Mouse (Mus musculus): ENCODE data around the gene Gm44579. TPM values are rescaled to one million over a fixed set of nuclear protein-coding genes. Genes with fewer than 3 reads are reported as not detected.

Gene Gm44579
- polyA plus RNA-seq, 1 experiment from 2014 or later = not detected

DNA sequence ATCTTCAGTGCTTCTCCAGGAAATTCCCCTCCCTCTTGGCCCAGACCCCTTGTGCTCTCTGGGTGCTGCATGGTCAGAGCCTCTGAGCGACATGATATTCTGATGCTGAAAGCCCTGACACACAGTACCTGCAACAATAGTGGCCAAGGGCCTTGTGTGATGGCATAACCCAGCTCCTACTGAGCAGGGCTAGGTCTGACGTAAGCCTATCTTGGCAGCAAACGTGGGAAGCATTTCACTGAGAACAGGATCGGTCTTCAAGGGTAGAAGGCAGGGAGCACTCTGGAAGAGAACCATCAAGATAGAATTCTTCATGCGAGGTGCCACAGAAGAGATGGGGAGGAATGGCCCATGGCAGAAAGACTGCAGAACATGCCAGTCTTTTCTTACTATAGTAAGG lies 55.3 kb downstream of the Gm44579 start, which contains the start of gene Asb8:
Asb8 (minus strand) TSS at position 101 of the 400 bp plus-strand sequence.
- H3K27ac ChIP-seq (replicated peaks) = no peak within 1 kb of the TSS
- H3K4me1 ChIP-seq = peaks cover 37% of the 10 kb centered on the region
- peaks cover 63% of the 10 kb centered on the region for H3K27me3 ChIP-seq (replicated peaks; ENCODE audit: low read depth, poor library complexity, severe bottlenecking)
- no peaks in the 10 kb centered on the region for H3K36me3 ChIP-seq (replicated peaks)
- 80% methylated on average over 5 of the region's 5 CpGs for WGBS
- no peak for DNase-seq (ENCODE audit: low spot score)
- H3K9me3 ChIP-seq = no peaks in the 10 kb centered on the region
- H3K4me3 ChIP-seq = no peak within 1 kb of the TSS

DNA sequence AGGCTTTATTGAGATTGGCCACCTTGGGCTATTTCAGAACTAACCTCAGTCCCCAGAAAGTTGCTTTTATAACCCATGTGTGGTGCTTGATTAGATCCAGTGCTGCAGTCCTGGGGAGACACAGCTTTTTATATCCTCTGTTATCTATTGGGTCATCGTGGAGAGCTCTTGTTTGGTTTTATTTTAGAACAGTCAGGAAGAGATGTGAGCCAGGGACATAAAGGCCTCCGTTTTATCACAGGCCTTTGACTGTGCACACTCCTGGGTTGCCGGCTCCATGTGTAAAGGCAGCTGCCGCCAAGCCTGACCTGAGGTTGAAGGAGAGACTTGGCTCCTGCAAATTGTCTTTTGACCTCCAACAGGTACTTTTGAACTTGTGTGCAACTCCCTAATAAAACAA lies 58.2 kb downstream of the Gm44579 start:
- Histone ChIP-seq H3K9me3 (no peaks in the 10 kb centered on the region), H3K4me1 (peaks cover 20% of the 10 kb centered on the region), H3K36me3 (replicated peaks) (no peaks in the 10 kb centered on the region), H3K27ac (replicated peaks) (no peak overlapping the region), H3K4me3 (no peak overlapping the region), H3K27me3 (replicated peaks; ENCODE audit: low read depth, poor library complexity, severe bottlenecking) (peaks cover 33% of the 10 kb centered on the region)
- DNase-seq (ENCODE audit: low spot score) = no peak
- 78% methylated on average over 4 of the region's 4 CpGs for WGBS

DNA sequence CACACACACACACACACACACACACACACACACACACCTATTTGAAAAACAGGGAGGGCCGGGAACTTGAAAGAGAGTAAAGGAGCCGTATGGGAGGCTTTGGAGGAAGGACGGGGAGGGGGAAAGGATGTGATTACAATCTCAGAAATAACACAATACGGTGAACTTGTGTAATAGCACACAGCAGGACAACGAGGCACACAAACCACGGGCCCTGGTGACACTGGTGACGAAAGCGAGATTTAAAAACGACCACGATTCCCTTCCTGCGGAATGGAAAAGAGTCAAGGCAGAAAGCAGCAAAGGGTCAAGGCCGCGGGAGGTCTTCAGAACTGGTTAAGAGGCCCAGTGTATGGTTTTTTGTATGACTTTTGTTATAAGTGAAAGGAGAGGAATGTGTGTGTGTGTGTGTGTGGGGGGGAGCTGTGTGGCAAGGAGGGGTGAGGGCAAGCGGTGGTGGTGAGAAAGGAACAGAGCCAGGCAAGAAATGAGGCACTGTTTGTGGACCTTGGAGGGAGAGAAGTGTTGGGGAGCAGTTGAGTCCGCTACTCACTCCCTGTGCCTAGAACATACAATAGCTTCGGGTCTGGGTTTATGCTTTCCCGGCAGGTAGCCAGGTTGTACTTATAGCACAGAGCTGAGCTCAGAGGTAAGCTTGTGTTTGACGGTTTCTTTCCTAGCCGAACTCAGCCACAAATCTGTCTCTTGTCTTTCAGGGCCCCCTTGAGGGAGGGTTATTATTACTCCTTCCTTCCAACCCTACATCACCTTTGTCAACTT lies 59.6 kb downstream of the Gm44579 start:
- H3K9me3 ChIP-seq = no peaks in the 10 kb centered on the region
- no peaks in the 10 kb centered on the region for H3K36me3 ChIP-seq (replicated peaks)
- no peak for DNase-seq (ENCODE audit: low spot score)
- 73% methylated on average over 19 of the region's 19 CpGs for WGBS
- peaks cover 10% of the 10 kb centered on the region for H3K4me1 ChIP-seq
- H3K4me3 ChIP-seq = no peak overlapping the region
- peaks cover 20% of the 10 kb centered on the region for H3K27me3 ChIP-seq (replicated peaks; ENCODE audit: low read depth, poor library complexity, severe bottlenecking)
- no peak overlapping the region for H3K27ac ChIP-seq (replicated peaks)

DNA sequence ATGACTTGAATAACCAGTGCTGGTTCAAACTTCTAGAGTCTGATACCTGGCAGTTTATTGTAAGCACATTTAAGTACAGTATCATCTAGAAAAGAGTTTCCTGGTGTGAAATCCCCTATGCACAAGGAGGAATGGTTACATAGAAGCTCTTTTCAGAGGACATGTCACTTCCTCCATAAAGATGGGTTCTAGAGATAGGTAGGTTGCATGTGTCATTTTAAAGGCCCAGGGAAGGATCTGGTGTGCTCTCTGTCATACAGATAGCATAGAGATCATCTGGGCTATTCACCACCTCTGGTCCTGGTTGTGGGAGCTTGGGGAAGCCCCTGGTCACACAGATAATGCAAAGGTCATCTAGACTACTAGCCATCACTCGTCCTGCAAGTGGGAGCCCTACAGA lies 63.5 kb downstream of the Gm44579 start:
- Histone ChIP-seq H3K4me3 (no peak overlapping the region), H3K36me3 (replicated peaks) (no peaks in the 10 kb centered on the region), H3K27me3 (replicated peaks; ENCODE audit: low read depth, poor library complexity, severe bottlenecking) (no peaks in the 10 kb centered on the region), H3K9me3 (no peaks in the 10 kb centered on the region), H3K4me1 (peaks cover 15% of the 10 kb centered on the region), H3K27ac (replicated peaks) (no peak overlapping the region)
- DNase-seq (ENCODE audit: low spot score) = no peak
- WGBS = 68% methylated on average over 1 of the region's 1 CpGs

DNA sequence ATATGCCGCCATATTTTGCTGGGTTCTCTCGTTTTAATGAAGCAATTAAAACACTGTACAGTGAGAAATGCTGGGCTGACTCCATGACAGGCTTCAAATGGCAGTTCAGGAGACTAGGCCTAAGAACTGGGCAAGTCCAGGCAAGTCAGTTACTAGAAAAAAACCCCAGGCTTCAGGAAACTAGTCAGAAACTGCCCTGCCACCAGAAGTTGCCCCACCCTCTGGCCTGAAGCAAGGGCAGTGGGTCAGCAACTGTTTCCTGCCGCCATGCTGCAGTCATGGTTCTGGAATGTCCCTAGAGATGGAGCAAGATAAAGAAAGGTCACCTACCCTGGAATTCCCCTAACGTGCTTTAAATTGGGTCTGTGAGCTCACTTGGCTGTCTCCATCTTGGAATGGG lies 64.8 kb downstream of the Gm44579 start:
- WGBS = 64% methylated on average over 4 of the region's 4 CpGs
- Histone ChIP-seq H3K36me3 (replicated peaks) (no peaks in the 10 kb centered on the region), H3K4me1 (peaks cover 10% of the 10 kb centered on the region), H3K4me3 (no peak overlapping the region), H3K27me3 (replicated peaks; ENCODE audit: low read depth, poor library complexity, severe bottlenecking) (no peaks in the 10 kb centered on the region), H3K27ac (replicated peaks) (no peak overlapping the region), H3K9me3 (no peaks in the 10 kb centered on the region)
- DNase-seq (ENCODE audit: low spot score) = no peak

DNA sequence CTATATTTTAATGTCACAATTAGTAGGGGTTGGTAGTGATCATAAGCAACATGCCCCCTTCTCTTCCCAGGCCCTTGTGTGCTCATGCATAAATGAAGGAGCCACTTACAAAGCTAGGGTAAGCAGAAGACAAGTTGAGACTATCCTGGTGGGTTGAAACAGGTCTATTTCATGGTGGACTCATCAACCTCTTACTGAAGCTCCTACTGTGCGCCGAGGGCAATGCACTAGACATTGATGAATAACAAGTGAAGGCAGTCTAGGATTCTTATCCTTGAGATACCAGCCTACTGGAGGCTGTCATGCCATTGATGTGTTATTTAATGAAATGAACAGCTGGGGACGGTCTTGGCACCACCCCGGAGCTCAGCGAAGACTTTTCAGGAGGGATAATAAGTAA lies 65.5 kb downstream of the Gm44579 start:
- Histone ChIP-seq H3K4me1 (peaks cover 5% of the 10 kb centered on the region; the same call in 1 of the 2 replicates), H3K27me3 (replicated peaks; ENCODE audit: low read depth, poor library complexity, severe bottlenecking) (no peaks in the 10 kb centered on the region), H3K27ac (replicated peaks) (no peak overlapping the region), H3K36me3 (replicated peaks) (no peaks in the 10 kb centered on the region), H3K4me3 (no peak overlapping the region), H3K9me3 (no peaks in the 10 kb centered on the region)
- no peak for DNase-seq (ENCODE audit: low spot score)
- WGBS = 94% methylated on average over 5 of the region's 5 CpGs

DNA sequence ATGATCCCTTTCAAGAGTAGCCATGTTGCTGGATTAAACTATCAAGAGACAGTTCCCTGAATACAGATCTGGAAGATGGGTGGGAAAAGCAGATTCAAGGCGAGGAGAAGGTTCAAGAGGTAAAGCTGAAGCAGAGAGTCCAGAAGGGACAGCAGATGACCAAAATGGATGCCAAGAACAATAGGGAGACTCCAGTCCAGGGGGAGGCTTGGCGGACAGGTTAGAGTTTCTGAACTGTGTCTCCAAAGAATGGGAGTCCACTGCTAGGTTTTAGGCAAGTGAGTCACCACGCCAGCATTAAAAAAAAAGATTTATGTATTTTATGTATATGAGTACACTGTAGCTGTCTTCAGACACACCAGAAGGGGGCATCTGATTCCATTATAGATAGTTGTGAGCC lies 66.1 kb downstream of the Gm44579 start:
- H3K4me3 ChIP-seq = no peak overlapping the region
- DNase-seq (ENCODE audit: low spot score) = no peak
- H3K27me3 ChIP-seq (replicated peaks; ENCODE audit: low read depth, poor library complexity, severe bottlenecking) = no peaks in the 10 kb centered on the region
- no peak overlapping the region for H3K27ac ChIP-seq (replicated peaks)
- H3K36me3 ChIP-seq (replicated peaks) = no peaks in the 10 kb centered on the region
- WGBS = 83% methylated on average over 3 of the region's 3 CpGs
- H3K9me3 ChIP-seq = no peaks in the 10 kb centered on the region
- H3K4me1 ChIP-seq = peaks cover 5% of the 10 kb centered on the region; the same call in 1 of the 2 replicates

DNA sequence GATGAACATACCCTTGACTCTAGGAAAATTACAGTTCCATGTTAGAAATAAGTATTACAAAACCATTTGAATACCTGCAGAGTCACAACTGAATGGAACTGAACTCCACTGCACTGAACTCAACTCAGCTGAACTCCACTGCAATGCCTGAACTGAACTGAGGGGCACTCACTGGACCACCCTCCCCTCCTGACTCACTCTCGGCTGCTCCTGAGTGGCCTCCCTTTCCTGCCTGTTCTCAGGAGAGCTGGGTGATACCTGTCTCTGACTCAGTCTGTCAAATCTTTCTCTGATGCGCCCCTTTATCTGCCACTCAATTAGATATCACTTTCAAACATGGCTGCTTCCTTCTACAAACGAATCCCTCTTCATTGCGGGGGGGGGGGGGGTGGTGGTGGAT lies 66.6 kb downstream of the Gm44579 start:
- no peak for DNase-seq (ENCODE audit: low spot score)
- Histone ChIP-seq H3K36me3 (replicated peaks) (no peaks in the 10 kb centered on the region), H3K9me3 (no peaks in the 10 kb centered on the region), H3K27ac (replicated peaks) (no peak overlapping the region), H3K27me3 (replicated peaks; ENCODE audit: low read depth, poor library complexity, severe bottlenecking) (no peaks in the 10 kb centered on the region), H3K4me3 (no peak overlapping the region), H3K4me1 (peaks cover 5% of the 10 kb centered on the region; the same call in 1 of the 2 replicates)
- 72% methylated on average over 4 of the region's 4 CpGs for WGBS

DNA sequence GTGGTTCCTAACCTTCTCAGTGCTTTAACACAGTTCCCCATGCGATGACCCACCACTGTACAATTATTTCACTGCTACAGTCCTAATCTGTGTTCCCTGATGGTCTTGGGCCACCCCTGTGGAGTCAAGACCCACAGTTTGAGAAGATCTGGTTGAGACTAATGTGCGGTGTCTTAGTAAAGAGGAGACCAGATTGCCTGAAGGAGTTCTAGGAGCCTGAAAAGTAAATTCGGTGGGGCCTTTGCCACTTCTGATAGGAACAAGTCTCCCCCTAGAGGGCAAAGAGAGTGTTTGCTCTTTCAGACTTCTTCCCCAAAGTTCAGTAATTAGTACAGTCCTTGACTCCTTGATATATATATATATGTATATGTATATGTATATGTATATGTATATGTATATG lies 67.2 kb downstream of the Gm44579 start:
- no peaks in the 10 kb centered on the region for H3K9me3 ChIP-seq
- no peak overlapping the region for H3K4me3 ChIP-seq
- H3K36me3 ChIP-seq (replicated peaks) = no peaks in the 10 kb centered on the region
- no peak overlapping the region for H3K27ac ChIP-seq (replicated peaks)
- DNase-seq (ENCODE audit: low spot score) = peak; percentile 39
- 33% methylated on average over 3 of the region's 3 CpGs for WGBS
- H3K27me3 ChIP-seq (replicated peaks; ENCODE audit: low read depth, poor library complexity, severe bottlenecking) = no peaks in the 10 kb centered on the region
- peaks cover 5% of the 10 kb centered on the region; the same call in 1 of the 2 replicates for H3K4me1 ChIP-seq

DNA sequence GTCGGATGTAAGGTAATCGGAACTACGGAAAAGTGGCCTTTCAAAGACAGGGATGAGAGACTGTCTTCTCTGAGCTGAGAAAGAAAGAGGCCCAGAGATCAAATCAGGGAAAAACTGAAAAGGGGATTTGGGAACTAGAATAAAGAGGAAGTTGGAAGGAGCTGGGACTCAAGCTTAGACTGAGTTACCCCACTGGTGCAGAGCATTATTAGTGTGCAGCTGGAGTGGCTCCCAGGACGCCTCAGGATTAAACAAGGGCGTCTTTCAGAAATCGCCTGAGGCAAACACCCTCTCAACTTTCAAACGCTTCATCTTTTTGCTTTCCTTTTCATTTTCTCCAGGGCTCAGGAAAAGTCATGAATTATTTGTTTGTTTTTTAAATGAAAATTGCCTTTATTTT lies 67.9 kb downstream of the Gm44579 start:
- H3K4me1 ChIP-seq = peaks cover 5% of the 10 kb centered on the region; the same call in 1 of the 2 replicates
- no peaks in the 10 kb centered on the region for H3K36me3 ChIP-seq (replicated peaks)
- no peaks in the 10 kb centered on the region for H3K27me3 ChIP-seq (replicated peaks; ENCODE audit: low read depth, poor library complexity, severe bottlenecking)
- no peak for DNase-seq (ENCODE audit: low spot score)
- WGBS = 52% methylated on average over 7 of the region's 7 CpGs
- H3K9me3 ChIP-seq = no peaks in the 10 kb centered on the region
- no peak overlapping the region for H3K4me3 ChIP-seq
- no peak overlapping the region for H3K27ac ChIP-seq (replicated peaks)

DNA sequence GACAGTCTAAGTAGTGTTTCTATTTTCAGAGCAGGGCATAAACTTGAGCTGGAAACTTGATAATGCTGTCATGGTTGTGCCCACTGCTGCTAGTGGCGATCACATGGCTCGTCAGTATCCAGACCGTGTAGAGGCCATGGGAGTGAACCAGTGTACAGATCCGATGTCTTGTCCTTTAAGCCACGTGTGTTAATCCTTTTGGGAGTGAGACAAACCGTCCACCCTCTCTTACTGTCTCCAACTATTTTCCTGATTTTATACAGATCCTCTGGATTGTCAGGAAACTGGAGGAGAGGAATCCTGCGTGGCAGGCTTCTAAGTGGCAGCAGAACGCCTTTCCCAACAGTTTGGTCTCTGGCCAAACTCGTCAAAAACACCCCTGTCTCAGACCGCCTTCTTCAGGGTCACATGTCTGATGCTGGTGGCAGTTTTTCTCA lies 71.6 kb downstream of the Gm44579 start:
- DNase-seq (ENCODE audit: low spot score) = no peak

DNA sequence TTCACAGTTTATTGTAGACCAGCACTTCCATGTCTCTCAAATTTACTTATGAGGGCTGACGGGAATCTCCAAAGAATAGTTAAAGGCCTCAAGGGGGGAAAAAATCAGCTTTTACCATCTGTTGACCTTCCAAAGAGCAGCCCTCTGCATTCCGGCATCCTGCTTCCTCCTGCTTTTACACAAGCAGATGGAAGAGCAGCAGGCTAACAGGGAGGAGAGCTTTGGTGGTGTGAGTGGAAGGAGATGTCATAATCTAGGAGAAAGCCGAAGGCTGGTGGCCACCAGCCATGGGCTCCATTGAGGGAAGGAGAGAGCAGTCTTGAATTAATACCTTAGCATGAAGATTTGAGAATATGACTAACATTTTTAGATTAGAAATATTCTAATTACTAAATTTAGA lies 72.4 kb downstream of the Gm44579 start:
- Histone ChIP-seq H3K4me1 (peaks cover 24% of the 10 kb centered on the region), H3K4me3 (no peak overlapping the region), H3K9me3 (no peaks in the 10 kb centered on the region), H3K27ac (replicated peaks) (no peak overlapping the region; the same call in 1 of the 2 replicates), H3K36me3 (replicated peaks) (no peaks in the 10 kb centered on the region), H3K27me3 (replicated peaks; ENCODE audit: low read depth, poor library complexity, severe bottlenecking) (no peaks in the 10 kb centered on the region)
- DNase-seq (ENCODE audit: low spot score) = no peak
- WGBS = 78% methylated on average over 3 of the region's 3 CpGs

More for the DNA sequence above, 71.6 kb downstream of the Gm44579 start:
- WGBS = 78% methylated on average over 10 of the region's 10 CpGs
- Histone ChIP-seq H3K36me3 (replicated peaks) (no peaks in the 10 kb centered on the region), H3K27ac (replicated peaks) (no peak overlapping the region), H3K27me3 (replicated peaks; ENCODE audit: low read depth, poor library complexity, severe bottlenecking) (no peaks in the 10 kb centered on the region), H3K4me1 (peaks cover 23% of the 10 kb centered on the region), H3K9me3 (no peaks in the 10 kb centered on the region), H3K4me3 (no peak overlapping the region)

DNA sequence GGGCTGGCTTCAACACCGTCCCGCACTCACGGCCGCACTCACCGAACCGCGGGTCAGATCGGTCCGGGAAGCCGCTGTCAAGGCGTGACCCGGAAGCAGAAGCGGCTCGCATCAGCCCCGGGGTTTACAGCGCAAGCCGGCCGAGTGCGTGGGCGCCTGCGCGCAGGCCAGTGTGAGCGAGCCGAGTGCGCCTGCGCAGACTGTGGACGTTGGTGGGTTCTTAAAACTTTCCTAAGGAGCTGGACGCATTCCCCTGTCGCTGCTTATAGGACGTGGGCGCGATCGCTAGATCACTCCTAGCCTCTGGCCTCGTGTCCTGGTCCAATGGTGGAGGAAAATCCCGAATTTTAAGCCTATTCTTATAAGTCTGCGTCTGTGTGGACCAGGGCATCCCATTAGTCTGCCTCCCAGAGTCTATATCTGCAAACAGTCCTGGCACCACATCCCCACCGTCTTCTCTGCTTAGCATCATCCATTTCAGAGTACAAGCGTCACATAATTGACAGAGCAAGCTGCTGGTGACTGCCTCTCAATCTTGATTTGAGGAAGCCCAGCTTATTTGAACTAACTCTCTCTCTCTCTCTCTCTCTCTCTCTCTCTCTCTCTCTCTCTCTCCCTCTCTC lies 75.1 kb downstream of the Gm44579 start:
- no peaks in the 10 kb centered on the region for H3K9me3 ChIP-seq
- peak; percentile 95 for DNase-seq (ENCODE audit: low spot score)
- 1% methylated on average over 38 of the region's 38 CpGs for WGBS
- H3K36me3 ChIP-seq (replicated peaks) = peaks cover 19% of the 10 kb centered on the region
- no peaks in the 10 kb centered on the region for H3K27me3 ChIP-seq (replicated peaks; ENCODE audit: low read depth, poor library complexity, severe bottlenecking)
- peak overlapping the region; percentile 93 for H3K27ac ChIP-seq (replicated peaks)
- peaks cover 18% of the 10 kb centered on the region for H3K4me1 ChIP-seq
- H3K4me3 ChIP-seq = peak overlapping the region; percentile 95

Measured in embryonic facial prominence, embryonic 10.5 days (tissue).